Mouse (Mus musculus): Measurements from ENCODE around the gene Ctdspl.

The Ctdspl gene

GRCm38 (mm10) chr9:118926111-118926650, at the start of gene Ctdspl:
TSS of gene Ctdspl (plus strand) at chr9:118926453.
- peak; percentile 67 to 81 for DNase-seq

- no peak for DNase-seq
These were observed 49.4 kb upstream of the Ctdspl start for GRCm38 (mm10) chr9:118876902-118877301.

- DNase-seq = no peak
These were observed 48.8 kb upstream of the Ctdspl start for GRCm38 (mm10) chr9:118877365-118878008.

GRCm38 (mm10) chr9:118878596-118878995, 47.7 kb upstream of the Ctdspl start:
- DNase-seq = no peak

- peak; percentile 31 to 42 for DNase-seq
These were observed 44.8 kb upstream of the Ctdspl start for GRCm38 (mm10) chr9:118881281-118881945.

- no peak for DNase-seq
These were observed 44.3 kb upstream of the Ctdspl start for GRCm38 (mm10) chr9:118881946-118882284.

GRCm38 (mm10) chr9:118883150-118883549, 43.1 kb upstream of the Ctdspl start:
- no peak for DNase-seq

GRCm38 (mm10) chr9:118885785-118886184, 40.5 kb upstream of the Ctdspl start:
- no peak for DNase-seq

GRCm38 (mm10) chr9:118887201-118887600, 39.1 kb upstream of the Ctdspl start:
- no peak for DNase-seq

GRCm38 (mm10) chr9:118887734-118888133, 38.5 kb upstream of the Ctdspl start:
- DNase-seq = no peak

GRCm38 (mm10) chr9:118890149-118890548, 36.1 kb upstream of the Ctdspl start:
- no peak for DNase-seq

GRCm38 (mm10) chr9:118890645-118891044, 35.6 kb upstream of the Ctdspl start:
- DNase-seq = peak; percentile 48 to 60

- peak; percentile 23 to 52 for DNase-seq
These were observed 35.2 kb upstream of the Ctdspl start for GRCm38 (mm10) chr9:118891068-118891467.

GRCm38 (mm10) chr9:118891593-118891992, 34.7 kb upstream of the Ctdspl start:
- peak; percentile 54 to 64 for DNase-seq

- no peak for DNase-seq
These were observed 31.2 kb upstream of the Ctdspl start for GRCm38 (mm10) chr9:118895101-118895500.

GRCm38 (mm10) chr9:118900677-118901076, 25.6 kb upstream of the Ctdspl start:
- no peak for DNase-seq

GRCm38 (mm10) chr9:118901917-118902316, 24.3 kb upstream of the Ctdspl start:
- DNase-seq = no peak

- peak; percentile 91 to 92 for DNase-seq
These were observed 18.2 kb upstream of the Ctdspl start for GRCm38 (mm10) chr9:118907934-118908620.

GRCm38 (mm10) chr9:118913048-118913447, 13.2 kb upstream of the Ctdspl start:
- no peak for DNase-seq

- DNase-seq = no peak
These were observed 12.6 kb upstream of the Ctdspl start for GRCm38 (mm10) chr9:118913613-118914012.

GRCm38 (mm10) chr9:118914589-118914988, 11.7 kb upstream of the Ctdspl start:
- peak in 1 of 2 experiments; percentile 29 for DNase-seq

GRCm38 (mm10) chr9:118915290-118915689, 11.0 kb upstream of the Ctdspl start:
- DNase-seq = peak; percentile 60 to 67

GRCm38 (mm10) chr9:118919672-118920186, 6.5 kb upstream of the Ctdspl start:
- DNase-seq = peak; percentile 71 to 80
